Mouse (Mus musculus): ENCODE data around the gene Fggy. TPM values are rescaled to one million over a fixed set of nuclear protein-coding genes. Genes with fewer than 3 reads are reported as not detected.

Fggy gene
- polyA plus RNA-seq, 1 experiment from 2014 or later = 5.3 TPM

DNA sequence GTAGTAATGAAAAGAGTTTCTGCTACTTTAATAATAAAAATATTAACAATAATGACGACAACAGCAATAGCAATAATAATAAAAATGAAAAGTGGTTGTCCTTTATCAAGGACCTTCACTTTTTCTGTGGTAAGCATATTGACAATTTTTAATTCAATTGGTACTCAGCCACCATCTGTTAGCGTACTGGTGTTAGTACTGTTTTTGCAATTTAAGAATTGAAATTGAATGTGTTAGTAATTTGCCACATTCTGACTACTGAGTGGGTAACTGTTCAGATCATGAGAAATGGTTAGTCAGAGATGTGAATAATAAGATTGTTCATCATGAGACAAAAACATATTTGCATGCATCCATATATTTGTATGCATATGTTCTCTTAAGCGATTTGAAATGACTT lies 68.9 kb downstream of the Fggy start:
- ATAC-seq (ENCODE audit: low FRiP score, low TSS enrichment) (no peak), DNase-seq (ENCODE audit: low spot score) (no peak)
- H3K4me3 ChIP-seq (ENCODE audit: low read depth, low read length) = no peak overlapping the region
- TF ChIP-seq EP300 (optimal IDR thresholded peaks at IDR 0.05) (no peak), CTCF (IDR thresholded peaks at IDR 0.05; ENCODE audit: low read depth) (no peak)
- no peak overlapping the region for H3K27ac ChIP-seq (replicated peaks)
- WGBS = 93% methylated on average over 3 of the region's 3 CpGs
- no peaks in the 10 kb centered on the region for H3K4me1 ChIP-seq (replicated peaks; ENCODE audit: control insufficient read depth, insufficient read depth)
- no peak overlapping the region for H3K4me2 ChIP-seq (replicated peaks; ENCODE audit: low read depth)
- H3K9me3 ChIP-seq (ENCODE audit: control insufficient read depth, low read length) = no peaks in the 10 kb centered on the region
- H3K9ac ChIP-seq (ENCODE audit: low read length) = no peak overlapping the region
- no peaks in the 10 kb centered on the region for H3K36me3 ChIP-seq (ENCODE audit: control insufficient read depth, insufficient read depth, low read length)
- H3K27me3 ChIP-seq (ENCODE audit: control insufficient read depth, insufficient read depth, low read length) = no peaks in the 10 kb centered on the region

DNA sequence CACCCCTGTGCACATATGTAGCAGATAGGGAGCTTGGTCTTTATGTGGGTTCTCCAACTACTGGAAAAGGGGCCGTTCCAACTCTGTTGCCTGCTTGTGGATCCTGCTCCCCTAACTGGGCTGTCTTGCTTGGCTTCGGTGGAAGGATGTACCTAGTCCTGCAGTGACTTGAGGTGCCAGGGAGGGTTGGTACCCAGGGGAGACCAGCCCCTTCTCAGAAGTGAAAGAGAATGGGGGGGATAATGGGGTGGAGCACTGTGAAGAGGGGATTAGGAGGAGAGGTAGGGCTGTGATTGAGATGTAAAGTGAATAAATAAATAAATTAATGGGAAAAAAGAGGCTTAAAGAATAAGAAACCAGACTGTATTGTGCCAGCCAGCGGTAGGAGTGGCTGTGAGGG lies 77.6 kb downstream of the Fggy start:
- DNase-seq (ENCODE audit: low spot score) = no peak
- no peak for TF ChIP-seq CTCF (IDR thresholded peaks at IDR 0.05; ENCODE audit: low read depth)
- no peak for TF ChIP-seq EP300 (optimal IDR thresholded peaks at IDR 0.05)
- Histone ChIP-seq H3K4me3 (ENCODE audit: low read depth, low read length) (no peak overlapping the region), H3K27me3 (ENCODE audit: control insufficient read depth, insufficient read depth, low read length) (no peaks in the 10 kb centered on the region), H3K36me3 (ENCODE audit: control insufficient read depth, insufficient read depth, low read length) (no peaks in the 10 kb centered on the region), H3K27ac (replicated peaks) (no peak overlapping the region), H3K4me2 (replicated peaks; ENCODE audit: low read depth) (no peak overlapping the region), H3K9ac (ENCODE audit: low read length) (no peak overlapping the region), H3K4me1 (replicated peaks; ENCODE audit: control insufficient read depth, insufficient read depth) (peaks cover 3% of the 10 kb centered on the region; the same call in 1 of the 2 replicates), H3K9me3 (ENCODE audit: control insufficient read depth, low read length) (no peaks in the 10 kb centered on the region)
- no peak for ATAC-seq (ENCODE audit: low FRiP score, low TSS enrichment)
- 74% methylated on average over 3 of the region's 3 CpGs for WGBS

DNA sequence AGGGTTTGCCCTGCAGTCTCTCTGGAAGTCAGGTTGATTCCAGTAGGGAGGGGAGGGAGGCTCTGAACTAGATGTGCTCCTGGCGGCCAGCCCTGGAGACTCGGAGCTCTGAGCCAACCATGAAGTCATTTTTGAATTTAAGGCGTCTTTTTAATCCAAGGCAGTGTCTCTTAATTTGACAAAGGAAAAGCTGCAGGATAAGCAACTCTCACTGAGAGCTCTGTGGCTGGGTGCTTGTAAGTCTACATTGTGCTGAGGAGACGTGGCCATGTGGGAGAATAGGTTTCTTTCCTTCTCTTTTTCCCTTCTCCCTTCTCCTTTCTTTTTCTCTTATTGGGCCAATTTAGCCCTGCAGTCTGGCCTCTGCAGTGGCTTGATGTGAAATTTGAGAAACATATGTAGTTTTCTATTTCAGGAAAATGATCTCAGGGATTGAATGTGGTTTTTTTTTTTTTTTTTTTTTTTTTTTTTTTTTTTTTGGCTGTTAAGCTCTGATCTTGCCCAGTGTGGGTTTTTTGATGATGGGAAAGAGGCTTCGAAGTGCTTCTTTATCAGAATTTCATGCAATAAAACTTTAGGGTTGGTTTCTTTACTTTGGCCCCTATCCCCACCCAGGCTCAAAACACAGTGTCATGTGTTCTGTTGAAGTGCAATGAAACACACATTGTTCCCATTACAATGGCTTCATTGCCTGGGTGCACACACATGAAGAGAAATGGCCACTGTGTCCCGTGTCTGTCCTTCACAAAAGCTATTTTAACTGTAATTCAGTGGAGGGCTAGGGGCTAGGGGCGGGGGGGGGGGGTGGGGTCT lies 79.8 kb downstream of the Fggy start:
- Histone ChIP-seq H3K4me3 (ENCODE audit: low read depth, low read length) (no peak overlapping the region), H3K27ac (replicated peaks) (peak overlapping the region; percentile 41), H3K4me1 (replicated peaks; ENCODE audit: control insufficient read depth, insufficient read depth) (peaks cover 3% of the 10 kb centered on the region; the same call in 1 of the 2 replicates), H3K9ac (ENCODE audit: low read length) (no peak overlapping the region), H3K9me3 (ENCODE audit: control insufficient read depth, low read length) (no peaks in the 10 kb centered on the region), H3K27me3 (ENCODE audit: control insufficient read depth, insufficient read depth, low read length) (no peaks in the 10 kb centered on the region), H3K36me3 (ENCODE audit: control insufficient read depth, insufficient read depth, low read length) (no peaks in the 10 kb centered on the region), H3K4me2 (replicated peaks; ENCODE audit: low read depth) (no peak overlapping the region)
- 0 out of 2 replicates have a peak, but pooled peaks have one; percentile 14 for TF ChIP-seq CTCF (IDR thresholded peaks at IDR 0.05; ENCODE audit: low read depth)
- no peak for TF ChIP-seq EP300 (optimal IDR thresholded peaks at IDR 0.05)
- 32% methylated on average over 7 of the region's 7 CpGs for WGBS
- DNase-seq (ENCODE audit: low spot score) (peak; percentile 47), ATAC-seq (ENCODE audit: low FRiP score, low TSS enrichment) (peak; percentile 86; the same call in 1 of the 2 replicates)

GRCm38 (mm10) chr4:95638063-95638462 lies 80.8 kb downstream of the Fggy start:
- WGBS = 47% methylated on average over 3 of the region's 3 CpGs
- Histone ChIP-seq H3K4me2 (replicated peaks; ENCODE audit: low read depth) (no peak overlapping the region), H3K27me3 (ENCODE audit: control insufficient read depth, insufficient read depth, low read length) (no peaks in the 10 kb centered on the region), H3K36me3 (ENCODE audit: control insufficient read depth, insufficient read depth, low read length) (no peaks in the 10 kb centered on the region), H3K9me3 (ENCODE audit: control insufficient read depth, low read length) (no peaks in the 10 kb centered on the region), H3K27ac (replicated peaks) (peak overlapping the region; percentile 41), H3K4me1 (replicated peaks; ENCODE audit: control insufficient read depth, insufficient read depth) (peaks cover 3% of the 10 kb centered on the region; the same call in 1 of the 2 replicates), H3K9ac (ENCODE audit: low read length) (no peak overlapping the region), H3K4me3 (ENCODE audit: low read depth, low read length) (no peak overlapping the region)
- ATAC-seq (ENCODE audit: low FRiP score, low TSS enrichment) (no peak), DNase-seq (ENCODE audit: low spot score) (no peak)
- TF ChIP-seq EP300 (optimal IDR thresholded peaks at IDR 0.05) (no peak), CTCF (IDR thresholded peaks at IDR 0.05; ENCODE audit: low read depth) (no peak)

GRCm38 (mm10) chr4:95640831-95641230 lies 83.5 kb downstream of the Fggy start:
- Histone ChIP-seq H3K27me3 (ENCODE audit: control insufficient read depth, insufficient read depth, low read length) (no peaks in the 10 kb centered on the region), H3K4me1 (replicated peaks; ENCODE audit: control insufficient read depth, insufficient read depth) (peaks cover 3% of the 10 kb centered on the region; the same call in 1 of the 2 replicates), H3K27ac (replicated peaks) (no peak overlapping the region), H3K4me3 (ENCODE audit: low read depth, low read length) (no peak overlapping the region), H3K9me3 (ENCODE audit: control insufficient read depth, low read length) (no peaks in the 10 kb centered on the region), H3K36me3 (ENCODE audit: control insufficient read depth, insufficient read depth, low read length) (no peaks in the 10 kb centered on the region), H3K9ac (ENCODE audit: low read length) (no peak overlapping the region), H3K4me2 (replicated peaks; ENCODE audit: low read depth) (no peak overlapping the region)
- DNase-seq (ENCODE audit: low spot score) = no peak
- ATAC-seq (ENCODE audit: low FRiP score, low TSS enrichment) = no peak
- WGBS = 78% methylated on average over 1 of the region's 1 CpGs
- TF ChIP-seq EP300 (optimal IDR thresholded peaks at IDR 0.05) = no peak
- no peak for TF ChIP-seq CTCF (IDR thresholded peaks at IDR 0.05; ENCODE audit: low read depth)

DNA sequence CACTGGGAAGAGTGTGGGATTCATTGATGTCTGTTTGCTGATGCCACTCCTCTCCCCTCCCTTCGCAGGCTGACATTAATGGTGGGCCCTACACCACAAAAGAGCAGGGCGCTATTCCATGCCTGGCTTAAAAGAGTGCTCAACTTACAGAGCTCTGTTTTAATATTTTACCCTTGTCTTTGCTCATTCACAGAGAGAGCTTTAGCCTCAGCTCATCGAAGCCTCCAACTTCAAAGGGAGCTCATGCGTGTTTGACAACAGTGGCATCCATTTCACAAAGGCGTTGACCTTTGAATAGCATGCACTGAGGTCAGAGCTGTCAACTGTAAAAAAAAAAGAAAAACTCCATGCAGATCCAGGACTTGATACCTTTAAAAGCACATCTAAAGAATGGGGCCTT lies 86.7 kb downstream of the Fggy start:
- no peak overlapping the region for H3K4me2 ChIP-seq (replicated peaks; ENCODE audit: low read depth)
- no peak for ATAC-seq (ENCODE audit: low FRiP score, low TSS enrichment)
- no peaks in the 10 kb centered on the region for H3K9me3 ChIP-seq (ENCODE audit: control insufficient read depth, low read length)
- 47% methylated on average over 5 of the region's 5 CpGs for WGBS
- no peaks in the 10 kb centered on the region for H3K27me3 ChIP-seq (ENCODE audit: control insufficient read depth, insufficient read depth, low read length)
- no peak overlapping the region for H3K4me3 ChIP-seq (ENCODE audit: low read depth, low read length)
- no peak overlapping the region for H3K9ac ChIP-seq (ENCODE audit: low read length)
- H3K36me3 ChIP-seq (ENCODE audit: control insufficient read depth, insufficient read depth, low read length) = no peaks in the 10 kb centered on the region
- no peak for DNase-seq (ENCODE audit: low spot score)
- no peaks in the 10 kb centered on the region for H3K4me1 ChIP-seq (replicated peaks; ENCODE audit: control insufficient read depth, insufficient read depth)
- no peak overlapping the region for H3K27ac ChIP-seq (replicated peaks)
- TF ChIP-seq CTCF (IDR thresholded peaks at IDR 0.05; ENCODE audit: low read depth) = no peak
- TF ChIP-seq EP300 (optimal IDR thresholded peaks at IDR 0.05) = no peak
